Mouse (Mus musculus) heart, embryonic 14.5 days (tissue): ENCODE data around the gene Mgarp. TPM values are rescaled to one million over a fixed set of nuclear protein-coding genes. Genes with fewer than 3 reads are reported as not detected.
"Not testable (repeated sequence)": the region's sequence is repeated elsewhere in the genome, so short reads cannot be mapped to it uniquely, and the experiment has no call there.

Experiments used
- ATAC-seq: fragments of 200-750 bp; cut with Nextera tagmentation; 2 replicates; pipeline ENCODE4 v1.8.0; 2017; ENCODE audit warnings: low read depth, moderate TSS enrichment; ENCODE audit not compliant: insufficient number of reproducible peaks, insufficient read depth, low FRiP score
- H3K27ac ChIP-seq, 2 experiments: fragments of 200-500 bp in 1 of 2; fragments of 300-500 bp in 1 of 2; sonication (generic) in 1 of 2; replicated peaks in 1 of 2; 2 replicates each; pipeline ENCODE4 v1.5.1; 2012 to 2014; ENCODE audit warnings: low read depth in 2 of 2, low read length in 2 of 2, control low read depth in 1 of 2, mild to moderate bottlenecking in 1 of 2, mixed read lengths in 1 of 2; ENCODE audit not compliant: control insufficient read depth in 1 of 2, insufficient read depth in 1 of 2
- H3K27me3 ChIP-seq: fragments of 300-500 bp; sonication (generic); 2 replicates; pipeline ENCODE4 v1.6.1; 2014; ENCODE audit warnings: mild to moderate bottlenecking, low read length, control low read depth; ENCODE audit not compliant: control insufficient read depth, insufficient read depth
- H3K36me3 ChIP-seq: fragments of 300-500 bp; sonication (generic); 2 replicates; pipeline ENCODE4 v1.6.1; 2014; ENCODE audit warnings: mild to moderate bottlenecking, control low read depth, low read length, mixed read lengths; ENCODE audit not compliant: control insufficient read depth, insufficient read depth
- H3K4me1 ChIP-seq, 2 experiments: fragments of 200-500 bp in 1 of 2; fragments of 300-500 bp in 1 of 2; sonication (generic) in 1 of 2; 2 replicates each; pipeline ENCODE4 v1.6.1; 2012 to 2014; ENCODE audit warnings: low read length in 2 of 2, control low read depth in 1 of 2, mixed read lengths in 1 of 2; ENCODE audit not compliant: control insufficient read depth in 2 of 2, insufficient read depth in 2 of 2
- H3K4me2 ChIP-seq: fragments of 300-500 bp; sonication (generic); 2 replicates; pipeline ENCODE4 v1.6.1; 2014; ENCODE audit warnings: mild to moderate bottlenecking, low read length
- H3K4me3 ChIP-seq, 2 experiments: fragments of 200-500 bp in 1 of 2; fragments of 300-500 bp in 1 of 2; sonication (generic) in 1 of 2; 2 replicates each; pipeline ENCODE4 v1.5.1; 2012 to 2014; ENCODE audit warnings: low read length in 2 of 2, mild to moderate bottlenecking in 2 of 2, control low read depth in 1 of 2, low read depth in 1 of 2, moderate library complexity in 1 of 2; ENCODE audit not compliant: control insufficient read depth in 1 of 2, insufficient read depth in 1 of 2
- H3K9ac ChIP-seq: fragments of 300-500 bp; sonication (generic); 2 replicates; pipeline ENCODE4 v1.6.1; 2014; ENCODE audit warnings: mild to moderate bottlenecking, low read length
- H3K9me3 ChIP-seq: fragments of 300-500 bp; sonication (generic); 2 replicates; pipeline ENCODE4 v1.6.1; 2016; ENCODE audit warnings: low read length, control low read depth; ENCODE audit not compliant: control insufficient read depth
- WGBS: fragments of 180-500 bp; shearing (Covaris S2); extraction: QIAGEN DNeasy Blood & Tissue Kit; methylation state at CpG from one replicate; pipeline ENCODE4 v1.1.7; 2014; 5-methylcytosine and 5-hydroxymethylcytosine counted together
- polyA plus RNA-seq: library from polyadenylated mRNA; unstranded; fragments of >200 nt; fragmentation: Nextera tagmentation; extraction: Ambion mirVana; gene quantifications from 2 replicates; pipeline ENCODE4 v1.2.1, GENCODE M21; 2014

The Mgarp gene
- polyA plus RNA-seq, 1 experiment from 2014 or later = 8.6 TPM

DNA sequence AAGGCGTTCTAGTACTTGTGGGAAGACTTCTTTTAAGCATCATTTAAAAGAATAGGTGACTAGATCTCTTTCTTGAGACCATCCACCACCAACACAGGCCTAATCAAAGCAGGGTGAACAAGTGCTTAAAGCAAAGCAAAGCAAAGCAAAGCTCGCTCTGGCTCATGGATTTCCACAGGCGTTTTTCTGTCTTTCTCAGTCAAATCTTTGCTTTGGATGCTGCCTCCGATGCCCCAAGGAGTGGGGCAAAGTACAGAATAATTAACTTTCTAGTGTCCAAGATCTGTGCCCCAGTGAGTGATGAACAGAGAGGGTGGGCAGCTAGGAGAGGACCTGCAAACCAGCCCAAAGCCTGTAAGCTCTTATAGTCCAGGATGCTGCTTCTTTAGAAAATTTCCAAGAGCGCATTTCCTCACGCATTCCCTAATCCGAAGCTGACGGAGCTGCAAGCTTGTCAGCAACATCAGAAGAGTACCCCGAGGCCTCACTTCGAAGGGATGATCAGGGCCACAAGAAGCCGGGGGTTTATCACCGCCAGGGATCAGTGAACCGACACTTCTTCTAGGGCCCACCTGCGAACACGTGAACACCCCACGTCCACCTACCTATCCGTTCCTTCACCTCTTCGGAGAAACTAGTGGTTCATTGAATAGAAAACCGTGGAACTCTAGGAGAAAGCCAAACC lies 935 bp downstream of the Mgarp start:
- Histone ChIP-seq H3K9ac (0 out of 2 replicates have a peak overlapping the region, but pooled peaks have one; percentile 73), H3K4me1 (peaks cover 3 to 10% of the 10 kb centered on the region in 2 experiments; a peak in 2 of 4 replicates), H3K9me3 (no peaks in the 10 kb centered on the region), H3K27me3 (peaks cover 10% of the 10 kb centered on the region), H3K36me3 (no peaks in the 10 kb centered on the region), H3K4me3 (peak overlapping the region in 1 of 2 experiments; percentile 53; a peak in 2 of 4 replicates), H3K27ac (no peak overlapping the region), H3K4me2 (peak overlapping the region; percentile 73)
- 31% methylated on average over 19 of the region's 19 CpGs for WGBS
- ATAC-seq = no peak

- H3K9ac ChIP-seq = no peak overlapping the region
- H3K9me3 ChIP-seq = no peaks in the 10 kb centered on the region
- H3K4me3 ChIP-seq = no peak overlapping the region
- H3K27me3 ChIP-seq = peaks cover 10% of the 10 kb centered on the region
- no peaks in the 10 kb centered on the region for H3K36me3 ChIP-seq
- ATAC-seq = no peak
- no peak overlapping the region for H3K4me2 ChIP-seq
- 64% methylated on average over 3 of the region's 3 CpGs for WGBS
- peaks cover 3 to 10% of the 10 kb centered on the region in 2 experiments; a peak in 2 of 4 replicates for H3K4me1 ChIP-seq
- H3K27ac ChIP-seq = no peak overlapping the region
Observed at GRCm38 (mm10) chr3:51394881-51395280, 1.7 kb downstream of the Mgarp start.

DNA sequence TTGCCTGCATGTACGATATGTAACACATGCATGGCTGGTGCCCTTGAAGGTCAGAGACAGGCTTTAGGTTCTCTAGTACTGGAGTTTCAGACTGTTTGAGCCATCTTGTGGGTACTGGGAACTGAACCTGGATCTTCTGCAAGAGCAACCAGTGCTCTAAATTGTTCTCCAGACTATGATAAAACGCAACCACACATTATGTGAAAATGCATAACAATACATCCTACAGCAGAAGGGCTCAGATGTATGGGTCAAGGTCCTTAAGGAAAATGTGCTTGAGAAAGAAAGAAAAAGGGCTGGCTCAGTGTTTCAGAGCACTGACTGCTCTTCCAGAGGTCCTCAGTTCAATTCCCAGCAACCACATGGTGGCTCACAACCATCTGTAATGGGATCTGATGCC lies 2.9 kb downstream of the Mgarp start:
- H3K27ac ChIP-seq = no peak overlapping the region

DNA sequence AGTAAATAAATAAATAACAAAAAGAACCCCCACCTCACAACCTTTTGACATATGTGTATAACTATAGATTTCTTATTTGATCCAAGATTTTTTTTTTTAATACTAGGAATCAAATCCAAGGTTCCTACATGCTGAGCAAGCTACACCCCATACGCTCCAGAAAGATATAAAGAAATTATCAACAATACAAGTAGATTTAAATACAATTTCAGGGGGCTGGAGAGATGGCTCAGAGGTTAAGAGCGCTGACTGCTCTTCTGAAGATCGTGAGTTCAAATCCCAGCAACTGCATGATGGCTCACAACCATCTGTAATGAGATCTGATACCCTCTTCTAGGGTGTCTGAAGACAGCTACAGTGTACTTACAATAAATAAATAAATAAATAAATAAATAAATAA lies 3.5 kb downstream of the Mgarp start:
- 89% methylated on average over 3 of the region's 3 CpGs for WGBS
- peaks cover 6 to 10% of the 10 kb centered on the region in 2 experiments; a peak in 3 of 4 replicates for H3K4me1 ChIP-seq
- H3K9me3 ChIP-seq, H3K9ac ChIP-seq, H3K27me3 ChIP-seq, H3K4me2 ChIP-seq, H3K4me3 ChIP-seq, H3K36me3 ChIP-seq, ATAC-seq, H3K27ac ChIP-seq: not testable (repeated sequence)

More for the DNA sequence above, 2.9 kb downstream of the Mgarp start:
- Histone ChIP-seq H3K9ac (no peak overlapping the region), H3K4me2 (no peak overlapping the region), H3K4me3 (no peak overlapping the region), H3K9me3 (no peaks in the 10 kb centered on the region), H3K27me3 (peaks cover 10% of the 10 kb centered on the region), H3K36me3 (no peaks in the 10 kb centered on the region), H3K4me1 (peaks cover 5 to 12% of the 10 kb centered on the region in 2 experiments; a peak in 3 of 4 replicates)
- WGBS = 92% methylated on average over 2 of the region's 2 CpGs
- ATAC-seq = no peak

GRCm38 (mm10) chr3:51391591-51391990 lies 4.9 kb downstream of the Mgarp start:
- Histone ChIP-seq H3K4me2 (no peak overlapping the region), H3K27ac (no peak overlapping the region), H3K4me1 (peaks cover 6 to 8% of the 10 kb centered on the region in 2 experiments; a peak in 3 of 4 replicates), H3K4me3 (no peak overlapping the region), H3K9ac (no peak overlapping the region), H3K36me3 (no peaks in the 10 kb centered on the region), H3K27me3 (peaks cover 10% of the 10 kb centered on the region), H3K9me3 (no peaks in the 10 kb centered on the region)
- ATAC-seq = no peak
- WGBS = 96% methylated on average over 5 of the region's 5 CpGs

DNA sequence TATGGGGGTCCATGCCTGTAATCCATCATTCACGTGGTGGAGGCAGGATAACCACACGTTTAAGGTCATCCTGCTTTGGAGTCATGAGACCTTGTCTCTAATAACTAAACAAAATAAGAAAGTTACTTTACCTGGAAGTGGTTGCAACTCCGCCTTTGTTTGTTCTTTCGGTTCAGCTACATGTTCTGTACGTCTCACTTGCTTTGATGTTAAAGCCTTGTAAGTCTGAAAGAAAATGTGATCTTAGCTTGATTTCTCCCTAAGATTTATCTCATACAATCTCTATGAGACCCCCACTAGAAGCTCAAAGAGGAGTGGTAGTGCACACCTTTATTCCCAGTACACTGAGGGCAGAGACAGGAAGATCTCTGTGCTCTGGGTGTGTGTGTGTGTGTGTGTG lies 5.4 kb downstream of the Mgarp start:
- H3K4me3 ChIP-seq = no peak overlapping the region
- peaks cover 6 to 8% of the 10 kb centered on the region in 2 experiments; a peak in 3 of 4 replicates for H3K4me1 ChIP-seq
- no peak overlapping the region for H3K27ac ChIP-seq
- ATAC-seq = no peak
- no peaks in the 10 kb centered on the region for H3K9me3 ChIP-seq
- H3K9ac ChIP-seq = no peak overlapping the region
- no peaks in the 10 kb centered on the region for H3K36me3 ChIP-seq
- H3K4me2 ChIP-seq = no peak overlapping the region
- 84% methylated on average over 5 of the region's 5 CpGs for WGBS
- peaks cover 9% of the 10 kb centered on the region for H3K27me3 ChIP-seq

GRCm38 (mm10) chr3:51388904-51389303 lies 7.6 kb downstream of the Mgarp start:
- ATAC-seq = no peak
- no peak overlapping the region for H3K27ac ChIP-seq
- peaks cover 6 to 8% of the 10 kb centered on the region in 2 experiments; a peak in 3 of 4 replicates for H3K4me1 ChIP-seq
- no peaks in the 10 kb centered on the region for H3K27me3 ChIP-seq
- H3K36me3 ChIP-seq = no peaks in the 10 kb centered on the region
- 1% methylated on average over 13 of the region's 13 CpGs for WGBS
- H3K4me2 ChIP-seq = peak overlapping the region; percentile 59
- H3K9ac ChIP-seq = peak overlapping the region; percentile 54
- no peaks in the 10 kb centered on the region for H3K9me3 ChIP-seq
- peak overlapping the region; percentile 11 to 27; a peak in 3 of 4 replicates for H3K4me3 ChIP-seq
